Mouse (Mus musculus) limb, embryonic 10.5 days (tissue): Measurements from ENCODE around the gene Tyro3. TPM values are rescaled to one million over a fixed set of nuclear protein-coding genes. Genes with fewer than 3 reads are reported as not detected.
A peak's percentile ranks its signal among the peaks of the same experiment; 100 is the strongest.

ENCODE experiments used
- DNase-seq: peaks from one replicate; pipeline ENCODE4 v3.0.0-alpha.2; 2017; ENCODE audit warnings: low spot score
- H3K27ac ChIP-seq: fragments of 300-500 bp; sonication (generic); 2 replicates; pipeline ENCODE4 v1.5.1; 2016; ENCODE audit warnings: mild to moderate bottlenecking
- H3K27me3 ChIP-seq: fragments of 300-500 bp; sonication (generic); 2 replicates; pipeline ENCODE4 v1.6.1; 2016; ENCODE audit warnings: low read depth, mild to moderate bottlenecking; ENCODE audit not compliant: poor library complexity, severe bottlenecking
- H3K36me3 ChIP-seq: fragments of 300-500 bp; sonication (generic); 2 replicates; pipeline ENCODE4 v1.6.1; 2016; ENCODE audit warnings: mild to moderate bottlenecking, moderate library complexity
- H3K4me1 ChIP-seq: fragments of 300-500 bp; sonication (generic); 2 replicates; pipeline ENCODE4 v1.6.1; 2016
- H3K4me3 ChIP-seq: fragments of 300-500 bp; sonication (generic); 2 replicates; pipeline ENCODE4 v1.5.1; 2016; ENCODE audit warnings: mild to moderate bottlenecking, moderate library complexity
- H3K9me3 ChIP-seq: fragments of 300-500 bp; sonication (generic); replicated peaks from 2 replicates; pipeline ENCODE4 v1.6.1; 2016; ENCODE audit warnings: mild to moderate bottlenecking
- WGBS: fragments of 180-500 bp; shearing (Covaris S2); methylation state at CpG from one replicate; pipeline ENCODE4 v1.1.7; 2016; 5-methylcytosine and 5-hydroxymethylcytosine counted together
- polyA plus RNA-seq: library from polyadenylated mRNA; unstranded; fragments of >200 nt; fragmentation: Nextera tagmentation; extraction: Ambion mirVana; gene quantifications from 2 replicates; pipeline ENCODE4 v1.2.1, GENCODE M21; 2016

Gene Tyro3
- polyA plus RNA-seq, 1 experiment from 2014 or later, result 30.0 TPM

GRCm38 (mm10) chr2:119798246-119798927 lies 854 bp downstream of the Tyro3 start:
- peak overlapping the region; percentile 98; the same call in 1 of the 2 replicates for H3K4me3 ChIP-seq
- 10% methylated on average over 13 of the region's 13 CpGs for WGBS
- no peaks in the 10 kb centered on the region for H3K9me3 ChIP-seq
- peaks cover 50% of the 10 kb centered on the region for H3K27me3 ChIP-seq
- H3K36me3 ChIP-seq, result peaks cover 8% of the 10 kb centered on the region
- peaks cover 49% of the 10 kb centered on the region for H3K4me1 ChIP-seq
- no peak overlapping the region for H3K27ac ChIP-seq
- peak; percentile 62 for DNase-seq

GRCm38 (mm10) chr2:119799181-119799960 lies 1.8 kb downstream of the Tyro3 start:
- DNase-seq, result peak; percentile 77

GRCm38 (mm10) chr2:119799961-119800550 lies 2.5 kb downstream of the Tyro3 start:
- Histone ChIP-seq H3K9me3 (no peaks in the 10 kb centered on the region), H3K36me3 (peaks cover 25% of the 10 kb centered on the region), H3K4me1 (peaks cover 64% of the 10 kb centered on the region), H3K4me3 (peak overlapping the region; percentile 98), H3K27ac (peak overlapping the region; percentile 95), H3K27me3 (peaks cover 50% of the 10 kb centered on the region)
- WGBS, result under 1% methylated on average over 27 of the region's 27 CpGs
- DNase-seq, result peak; percentile 60

More at GRCm38 (mm10) chr2:119799181-119799960, 1.8 kb downstream of the Tyro3 start:
- Histone ChIP-seq H3K4me1 (peaks cover 58% of the 10 kb centered on the region), H3K27me3 (peaks cover 50% of the 10 kb centered on the region), H3K27ac (peak overlapping the region; percentile 95), H3K4me3 (peak overlapping the region; percentile 98), H3K9me3 (no peaks in the 10 kb centered on the region), H3K36me3 (peaks cover 18% of the 10 kb centered on the region)
- WGBS, result under 1% methylated on average over 69 of the region's 89 CpGs

- Histone ChIP-seq H3K9me3 (no peaks in the 10 kb centered on the region), H3K36me3 (peaks cover 36% of the 10 kb centered on the region), H3K4me1 (peaks cover 66% of the 10 kb centered on the region), H3K27ac (no peak overlapping the region), H3K4me3 (peak overlapping the region; percentile 98), H3K27me3 (peaks cover 48% of the 10 kb centered on the region)
- 52% methylated on average over 15 of the region's 15 CpGs for WGBS
- DNase-seq, result no peak
Observed at GRCm38 (mm10) chr2:119800876-119801846, 3.6 kb downstream of the Tyro3 start.

- H3K27me3 ChIP-seq, result peaks cover 30% of the 10 kb centered on the region
- no peak overlapping the region for H3K4me3 ChIP-seq
- 40% methylated on average over 10 of the region's 10 CpGs for WGBS
- H3K9me3 ChIP-seq, result no peaks in the 10 kb centered on the region
- peaks cover 78% of the 10 kb centered on the region for H3K4me1 ChIP-seq
- peak overlapping the region; percentile 74 for H3K27ac ChIP-seq
- peaks cover 51% of the 10 kb centered on the region for H3K36me3 ChIP-seq
- DNase-seq, result peak; percentile 49
Observed at GRCm38 (mm10) chr2:119802767-119803617, 5.5 kb downstream of the Tyro3 start.

- Histone ChIP-seq H3K4me1 (peaks cover 78% of the 10 kb centered on the region), H3K27me3 (peaks cover 22% of the 10 kb centered on the region), H3K27ac (peak overlapping the region; percentile 74), H3K36me3 (peaks cover 59% of the 10 kb centered on the region), H3K9me3 (no peaks in the 10 kb centered on the region), H3K4me3 (no peak overlapping the region)
- WGBS, result 37% methylated on average over 6 of the region's 6 CpGs
- no peak for DNase-seq
Observed at GRCm38 (mm10) chr2:119803618-119804274, 6.2 kb downstream of the Tyro3 start.

GRCm38 (mm10) chr2:119804275-119804628 lies 6.7 kb downstream of the Tyro3 start:
- DNase-seq, result no peak
- 50% methylated on average over 5 of the region's 5 CpGs for WGBS
- no peaks in the 10 kb centered on the region for H3K9me3 ChIP-seq
- H3K27me3 ChIP-seq, result peaks cover 17% of the 10 kb centered on the region
- no peak overlapping the region for H3K4me3 ChIP-seq
- peaks cover 73% of the 10 kb centered on the region for H3K4me1 ChIP-seq
- H3K27ac ChIP-seq, result no peak overlapping the region
- H3K36me3 ChIP-seq, result peaks cover 64% of the 10 kb centered on the region

- H3K27ac ChIP-seq, result no peak overlapping the region
- DNase-seq, result peak; percentile 25
- no peaks in the 10 kb centered on the region for H3K9me3 ChIP-seq
- peaks cover 17% of the 10 kb centered on the region for H3K27me3 ChIP-seq
- peaks cover 68% of the 10 kb centered on the region for H3K4me1 ChIP-seq
- peaks cover 69% of the 10 kb centered on the region for H3K36me3 ChIP-seq
- no peak overlapping the region for H3K4me3 ChIP-seq
- 52% methylated on average over 9 of the region's 9 CpGs for WGBS
Observed at GRCm38 (mm10) chr2:119804776-119805175, 7.2 kb downstream of the Tyro3 start.

GRCm38 (mm10) chr2:119805536-119805935 lies 8.0 kb downstream of the Tyro3 start:
- DNase-seq, result peak; percentile 27
- Histone ChIP-seq H3K4me1 (peaks cover 61% of the 10 kb centered on the region), H3K36me3 (peaks cover 77% of the 10 kb centered on the region), H3K27ac (no peak overlapping the region), H3K27me3 (peaks cover 15% of the 10 kb centered on the region), H3K4me3 (no peak overlapping the region), H3K9me3 (no peaks in the 10 kb centered on the region)
- 60% methylated on average over 8 of the region's 8 CpGs for WGBS

- H3K4me1 ChIP-seq, result peaks cover 35% of the 10 kb centered on the region
- DNase-seq, result no peak
- 23% methylated on average over 4 of the region's 4 CpGs for WGBS
- 0 out of 2 replicates have a peak overlapping the region, but pooled peaks have one; percentile 15 for H3K27ac ChIP-seq
- H3K36me3 ChIP-seq, result peaks cover 97% of the 10 kb centered on the region
- no peaks in the 10 kb centered on the region for H3K27me3 ChIP-seq
- no peaks in the 10 kb centered on the region for H3K9me3 ChIP-seq
- H3K4me3 ChIP-seq, result no peak overlapping the region
Observed at GRCm38 (mm10) chr2:119808438-119808837, 10.9 kb downstream of the Tyro3 start.

GRCm38 (mm10) chr2:119808881-119809280 lies 11.3 kb downstream of the Tyro3 start:
- whole genome bisulfite sequencing, result 29% methylated on average over 4 of the region's 4 CpGs
- peaks cover 30% of the 10 kb centered on the region for H3K4me1 ChIP-seq

More at GRCm38 (mm10) chr2:119808881-119809280, 11.3 kb downstream of the Tyro3 start:
- Histone ChIP-seq H3K36me3 (peaks cover 97% of the 10 kb centered on the region), H3K27ac (0 out of 2 replicates have a peak overlapping the region, but pooled peaks have one; percentile 15), H3K27me3 (no peaks in the 10 kb centered on the region), H3K4me3 (no peak overlapping the region), H3K9me3 (no peaks in the 10 kb centered on the region)
- no peak for DNase-seq
